Mouse (Mus musculus) layer of hippocampus, adult 9-10 months (tissue): ENCODE data around the gene Gm11938.

ENCODE experiments used
- DNase-seq: peaks from one replicate; pipeline ENCODE4 v3.0.0; 2022; ENCODE audit warnings: low spot score

The Gm11938 gene

DNA sequence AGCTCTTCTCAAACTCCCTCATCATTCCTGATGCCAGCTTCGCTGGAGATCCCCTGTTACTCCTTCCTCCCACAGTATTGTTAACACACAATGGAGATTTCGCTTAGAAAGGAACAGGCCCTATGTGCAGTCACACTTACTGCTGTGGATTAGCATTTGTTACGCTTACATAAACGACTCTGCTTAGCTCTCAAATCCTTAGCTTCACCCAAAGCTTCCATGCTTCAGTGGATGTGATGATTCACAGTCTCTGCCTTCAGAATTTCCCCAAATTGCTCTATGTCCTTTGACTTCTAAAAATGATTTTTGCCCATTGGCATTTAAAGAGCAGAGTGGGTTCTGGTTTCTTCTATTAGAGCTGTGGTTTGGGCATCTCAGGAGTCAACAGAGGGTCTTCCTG lies 29.9 kb downstream of the Gm11938 start:
- no peak for DNase-seq

DNA sequence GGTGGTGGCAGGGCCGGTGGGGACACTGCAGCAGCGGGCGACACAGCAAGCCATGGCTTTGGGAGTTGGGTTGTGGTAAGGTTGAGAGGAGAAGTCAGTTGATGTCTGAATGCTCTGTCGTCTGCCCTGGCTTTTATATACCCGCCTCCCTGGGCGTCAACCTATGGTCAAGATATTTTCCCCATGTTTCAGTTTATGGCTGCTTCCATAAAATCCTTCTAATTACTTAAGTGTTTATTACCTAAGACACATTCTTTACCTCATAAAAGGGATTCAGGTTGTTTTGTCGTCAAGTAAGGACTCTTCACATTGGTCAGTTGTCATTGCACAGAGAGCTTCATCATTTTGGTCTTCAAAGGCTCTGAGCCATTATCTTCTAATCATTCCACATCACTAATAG lies 36.6 kb downstream of the Gm11938 start, which contains the start of gene Krtap3-1:
Gene Krtap3-1, minus strand, starts transcription at position 101 of the 400 bp plus-strand sequence.
- no peak for DNase-seq

DNA sequence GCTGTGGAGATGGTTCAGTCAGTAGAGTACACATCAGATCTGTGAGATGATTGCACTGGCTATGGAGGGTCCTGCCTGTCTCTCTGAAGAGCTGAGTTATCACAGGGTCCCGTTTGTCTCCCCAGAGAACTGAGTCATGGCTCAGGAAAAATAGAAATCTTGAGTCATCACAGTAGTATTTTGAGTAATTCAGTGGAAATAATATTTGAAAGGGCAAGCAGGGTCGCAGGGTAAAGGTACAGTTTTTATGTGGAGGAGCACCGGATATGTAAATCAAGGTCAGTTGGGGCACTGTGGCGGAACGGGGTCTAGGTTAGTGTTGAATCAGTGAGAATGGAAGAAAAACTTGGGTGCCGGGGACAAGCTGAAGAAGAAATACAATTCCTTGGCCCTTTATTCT lies 40.5 kb downstream of the Gm11938 start:
- DNase-seq: no peak

DNA sequence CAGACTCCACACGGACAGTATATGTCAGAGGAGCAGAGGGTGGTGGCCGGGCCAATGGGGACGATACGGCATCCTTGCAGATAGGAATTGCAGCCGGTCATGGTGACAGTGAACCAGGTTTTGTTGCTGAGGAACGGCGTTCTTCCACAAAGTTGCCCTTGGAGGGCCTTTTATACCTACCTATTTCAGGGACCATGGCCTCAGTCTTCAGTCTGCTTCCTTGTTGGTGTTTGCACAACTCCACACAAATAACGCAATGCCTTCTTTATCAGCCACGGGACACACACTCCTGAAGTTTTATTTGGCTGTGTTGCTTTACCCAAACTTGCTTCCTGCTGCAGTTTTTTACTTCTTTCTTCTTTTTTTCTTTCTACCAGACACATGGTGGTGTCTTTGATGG lies 43.7 kb downstream of the Gm11938 start, which contains the start of gene Gm11939:
Gene Gm11939, minus strand, starts transcription at position 101 of the 400 bp plus-strand sequence.
- no peak for DNase-seq

DNA sequence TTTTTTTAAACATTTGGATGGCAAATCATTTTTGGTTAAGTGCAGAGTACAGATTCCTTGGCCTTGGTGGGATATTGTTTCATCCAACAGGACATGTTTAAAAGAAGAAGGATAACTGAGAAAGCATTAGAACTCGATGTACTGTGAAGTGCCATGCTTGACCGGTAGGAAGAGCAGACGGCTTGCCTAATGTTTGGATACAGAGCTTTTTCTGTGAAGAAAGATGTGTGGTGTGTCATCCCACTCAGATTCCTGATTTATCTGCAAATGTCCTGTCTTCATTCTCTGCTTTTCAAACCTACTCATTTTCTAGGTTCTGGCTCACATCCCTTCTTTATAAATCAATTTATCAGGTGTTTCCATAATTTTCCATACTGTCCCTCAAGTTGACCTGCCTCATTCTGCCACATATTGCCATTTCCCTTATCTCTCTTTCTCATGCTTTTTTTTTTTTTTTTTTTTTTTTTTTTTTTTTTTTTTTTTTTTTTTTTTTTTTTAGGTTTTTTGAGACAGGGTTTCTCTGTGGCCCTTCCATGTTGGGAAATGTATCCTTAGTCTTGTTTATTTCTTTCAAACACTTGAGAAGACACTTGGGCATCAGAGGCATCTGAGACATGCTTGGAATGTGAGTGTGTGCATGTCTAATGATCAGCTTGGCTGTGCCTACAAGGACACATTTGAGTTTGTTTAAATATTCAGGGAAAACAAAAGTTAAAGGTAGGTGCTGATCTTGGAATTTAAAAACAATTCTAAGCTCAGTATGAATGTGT lies 44.9 kb downstream of the Gm11938 start:
- DNase-seq: no peak

DNA sequence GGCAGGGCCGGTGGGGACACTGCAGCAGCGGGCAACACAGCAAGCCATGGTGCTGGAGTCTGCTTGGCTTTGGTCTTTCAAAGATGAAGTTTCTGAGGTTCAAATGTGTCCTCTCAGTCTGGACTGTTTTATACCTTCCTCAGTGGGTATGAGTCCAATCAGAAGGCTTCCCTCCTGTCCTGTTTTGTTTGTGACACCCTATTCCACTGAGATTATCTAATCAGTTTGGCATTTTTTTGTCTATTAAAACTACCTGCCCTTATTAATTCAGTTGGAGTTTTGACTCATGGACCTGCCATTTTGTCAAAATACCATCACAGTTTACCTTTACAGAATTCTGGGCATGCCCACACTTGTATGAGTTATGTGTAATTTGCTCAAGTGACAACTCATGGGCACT lies 46.4 kb downstream of the Gm11938 start, which contains the start of gene Krtap3-2:
Gene Krtap3-2, minus strand, starts transcription at position 101 of the 400 bp plus-strand sequence.
- no peak for DNase-seq

DNA sequence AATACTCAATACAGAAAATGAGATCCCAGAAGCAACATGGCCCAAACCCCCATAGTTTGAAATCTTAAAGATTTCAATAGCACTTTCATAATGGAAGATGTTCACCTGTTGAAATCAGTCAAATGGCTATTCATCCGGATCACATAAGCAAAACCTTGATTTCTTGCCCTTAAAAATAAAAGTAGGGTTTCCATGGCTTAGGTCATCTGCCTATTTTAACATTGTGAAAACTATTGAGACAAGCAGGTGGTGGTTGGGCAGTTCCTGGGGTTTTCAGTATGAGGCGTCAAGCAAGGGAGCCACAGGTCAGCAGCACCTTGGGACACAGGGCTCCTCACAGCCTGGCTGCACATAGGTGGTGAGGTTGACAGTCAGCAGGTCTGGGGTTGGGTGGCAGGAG lies 46.9 kb downstream of the Gm11938 start:
- DNase-seq: no peak
